Mouse (Mus musculus) stomach, embryonic 16.5 days (tissue): ENCODE data around the gene Emp3. TPM values are rescaled to one million over a fixed set of nuclear protein-coding genes. Genes with fewer than 3 reads are reported as not detected.
A peak's percentile ranks its signal among the peaks of the same experiment; 100 is the strongest.

Experiments
- ATAC-seq: fragments of 200-750 bp; cut with Nextera tagmentation; 2 replicates; pipeline ENCODE4 v1.8.0; 2017; ENCODE audit warnings: moderate number of reproducible peaks, moderate TSS enrichment; ENCODE audit not compliant: insufficient read depth, low FRiP score
- H3K27ac ChIP-seq: fragments of 300-500 bp; sonication (generic); 2 replicates; pipeline ENCODE4 v1.5.1; 2014; ENCODE audit warnings: low read length
- H3K27me3 ChIP-seq: fragments of 300-500 bp; sonication (generic); 2 replicates; pipeline ENCODE4 v1.6.1; 2014; ENCODE audit warnings: low read length, control low read depth, mixed read lengths; ENCODE audit not compliant: control insufficient read depth, insufficient read depth
- H3K36me3 ChIP-seq: fragments of 300-500 bp; sonication (generic); 2 replicates; pipeline ENCODE4 v1.6.1; 2014; ENCODE audit warnings: low read length; ENCODE audit not compliant: control insufficient read depth, insufficient read depth
- H3K4me1 ChIP-seq: fragments of 300-500 bp; sonication (generic); 2 replicates; pipeline ENCODE4 v1.6.1; 2014; ENCODE audit warnings: low read length, control low read depth, mixed read lengths; ENCODE audit not compliant: control insufficient read depth, insufficient read depth
- H3K4me2 ChIP-seq: fragments of 300-500 bp; sonication (generic); 2 replicates; pipeline ENCODE4 v1.6.1; 2014; ENCODE audit warnings: low read depth, low read length, mixed read lengths
- H3K4me3 ChIP-seq: fragments of 300-500 bp; sonication (generic); replicated peaks from 2 replicates; pipeline ENCODE4 v1.5.1; 2014; ENCODE audit warnings: mild to moderate bottlenecking, low read length
- H3K9ac ChIP-seq: fragments of 300-500 bp; sonication (generic); 2 replicates; pipeline ENCODE4 v1.6.1; 2014; ENCODE audit warnings: low read length
- H3K9me3 ChIP-seq: fragments of 300-500 bp; sonication (generic); replicated peaks from 2 replicates; pipeline ENCODE4 v1.6.1; 2016; ENCODE audit warnings: low read length, control low read depth; ENCODE audit not compliant: control insufficient read depth
- WGBS: fragments of 180-500 bp; shearing (Covaris S2); extraction: QIAGEN DNeasy Blood & Tissue Kit; methylation state at CpG from one replicate; pipeline ENCODE4 v1.1.7; 2014; 5-methylcytosine and 5-hydroxymethylcytosine counted together
- polyA plus RNA-seq: library from polyadenylated mRNA; unstranded; fragments of >200 nt; fragmentation: Nextera tagmentation; extraction: Ambion mirVana; gene quantifications from 2 replicates; pipeline ENCODE4 v1.2.1, GENCODE M21; 2015

Emp3 gene
- polyA plus RNA-seq, 1 experiment from 2014 or later = 197 TPM

DNA sequence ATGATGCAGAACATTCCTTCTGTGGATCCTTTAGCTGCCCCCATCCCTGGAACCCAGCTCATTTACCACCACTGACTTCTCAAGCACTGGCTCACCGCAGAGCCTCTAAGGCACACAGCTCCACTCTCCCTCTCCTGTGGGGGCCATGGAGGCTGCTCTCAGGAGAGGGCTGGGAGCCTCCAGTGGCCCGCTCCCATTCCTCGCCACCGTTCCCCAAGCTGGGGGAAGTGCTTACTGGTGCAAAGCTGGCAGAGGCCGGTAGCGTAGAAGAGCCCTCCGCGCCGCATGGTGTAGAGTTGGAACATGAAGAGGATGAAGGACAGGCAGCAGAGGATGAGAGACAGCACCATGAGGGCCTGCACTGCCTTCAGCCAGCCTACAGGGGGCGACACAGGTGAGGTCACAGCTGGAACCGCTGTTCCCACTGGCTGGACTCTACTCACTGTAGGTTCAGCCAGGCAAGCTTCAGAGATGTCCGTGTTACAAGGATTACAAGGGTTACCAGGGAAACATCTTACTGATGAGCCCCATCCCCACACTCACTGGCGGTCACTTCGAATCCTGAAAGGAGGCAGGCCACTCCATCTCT, 2.0 kb downstream of the Emp3 start:
- Histone ChIP-seq H3K27ac (no peak overlapping the region), H3K4me1 (peaks cover 67% of the 10 kb centered on the region), H3K27me3 (no peaks in the 10 kb centered on the region), H3K4me2 (peak overlapping the region; percentile 62), H3K9me3 (no peaks in the 10 kb centered on the region), H3K9ac (peak overlapping the region; percentile 2; the same call in 1 of the 2 replicates), H3K36me3 (no peaks in the 10 kb centered on the region), H3K4me3 (peak overlapping the region; percentile 62; the same call in 1 of the 2 replicates)
- WGBS = 64% methylated on average over 14 of the region's 14 CpGs
- no peak for ATAC-seq

DNA sequence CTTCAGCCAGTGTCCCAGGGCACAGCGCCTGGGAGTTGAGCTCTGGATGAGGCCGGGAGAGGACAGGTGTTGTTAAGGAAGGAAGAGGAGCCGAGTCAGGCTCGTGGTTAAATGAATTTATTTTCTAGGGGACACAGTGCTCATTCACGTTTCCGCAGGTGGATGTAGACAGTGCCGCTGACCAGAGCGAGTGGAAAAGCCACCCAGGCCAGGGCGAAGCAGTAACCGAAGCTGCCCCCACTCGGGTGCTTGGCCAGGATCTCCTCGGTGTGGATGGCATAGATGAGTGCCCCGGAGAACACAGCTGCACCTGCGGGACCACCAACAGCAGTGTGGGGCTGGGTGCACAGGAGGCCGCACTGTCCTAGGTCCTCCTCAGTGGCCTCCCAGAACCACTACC, 3.3 kb downstream of the Emp3 start:
- WGBS = 70% methylated on average over 15 of the region's 15 CpGs
- peak overlapping the region; percentile 89 for H3K27ac ChIP-seq

DNA sequence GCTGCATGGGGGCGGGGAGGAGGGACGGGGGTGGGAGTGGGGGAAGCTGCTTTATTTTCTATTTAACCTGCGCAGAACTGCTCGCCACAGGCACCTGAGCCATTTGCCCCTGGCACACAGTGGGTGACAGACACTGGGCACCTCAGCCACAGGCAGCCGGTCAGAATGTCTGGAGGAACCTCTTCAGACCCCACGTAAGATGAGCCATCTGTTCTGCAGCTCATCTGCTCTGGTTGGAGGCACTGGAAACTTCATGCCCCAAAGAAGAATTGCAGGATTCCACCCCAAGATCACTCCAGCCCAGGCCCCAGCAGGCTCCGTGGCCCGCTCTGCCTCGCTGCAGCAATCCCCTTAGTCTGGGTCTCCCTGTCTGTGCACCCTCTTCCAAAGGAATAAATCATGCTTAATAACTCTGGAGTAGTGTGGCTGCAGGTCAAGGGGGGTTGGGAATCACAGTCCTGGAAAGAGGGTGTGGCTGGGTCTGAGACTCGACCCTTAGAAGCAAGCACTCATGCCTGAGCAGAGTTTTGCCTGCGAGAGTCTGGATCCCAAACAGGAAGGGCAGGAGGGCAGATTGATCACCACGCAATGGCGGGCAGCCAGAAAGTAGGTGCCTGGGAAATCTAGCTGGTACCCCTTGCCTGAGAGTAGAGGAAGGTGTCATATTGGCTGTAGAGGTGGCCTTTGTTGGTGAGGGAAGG, 4.0 kb downstream of the Emp3 start:
- Histone ChIP-seq H3K27me3 (no peaks in the 10 kb centered on the region), H3K9ac (peak overlapping the region; percentile 70), H3K4me2 (peak overlapping the region; percentile 57), H3K9me3 (no peaks in the 10 kb centered on the region), H3K4me3 (0 out of 2 replicates have a peak overlapping the region, but pooled peaks have one; percentile 22), H3K36me3 (no peaks in the 10 kb centered on the region), H3K27ac (peak overlapping the region; percentile 89), H3K4me1 (peaks cover 58% of the 10 kb centered on the region)
- WGBS = 12% methylated on average over 13 of the region's 13 CpGs
- ATAC-seq = no peak

More for the DNA sequence above, 3.3 kb downstream of the Emp3 start:
- no peaks in the 10 kb centered on the region for H3K36me3 ChIP-seq
- no peaks in the 10 kb centered on the region for H3K9me3 ChIP-seq
- no peak overlapping the region for H3K4me2 ChIP-seq
- no peaks in the 10 kb centered on the region for H3K27me3 ChIP-seq
- peak overlapping the region; percentile 70 for H3K9ac ChIP-seq
- H3K4me1 ChIP-seq = peaks cover 65% of the 10 kb centered on the region
- no peak overlapping the region for H3K4me3 ChIP-seq
- ATAC-seq = no peak

DNA sequence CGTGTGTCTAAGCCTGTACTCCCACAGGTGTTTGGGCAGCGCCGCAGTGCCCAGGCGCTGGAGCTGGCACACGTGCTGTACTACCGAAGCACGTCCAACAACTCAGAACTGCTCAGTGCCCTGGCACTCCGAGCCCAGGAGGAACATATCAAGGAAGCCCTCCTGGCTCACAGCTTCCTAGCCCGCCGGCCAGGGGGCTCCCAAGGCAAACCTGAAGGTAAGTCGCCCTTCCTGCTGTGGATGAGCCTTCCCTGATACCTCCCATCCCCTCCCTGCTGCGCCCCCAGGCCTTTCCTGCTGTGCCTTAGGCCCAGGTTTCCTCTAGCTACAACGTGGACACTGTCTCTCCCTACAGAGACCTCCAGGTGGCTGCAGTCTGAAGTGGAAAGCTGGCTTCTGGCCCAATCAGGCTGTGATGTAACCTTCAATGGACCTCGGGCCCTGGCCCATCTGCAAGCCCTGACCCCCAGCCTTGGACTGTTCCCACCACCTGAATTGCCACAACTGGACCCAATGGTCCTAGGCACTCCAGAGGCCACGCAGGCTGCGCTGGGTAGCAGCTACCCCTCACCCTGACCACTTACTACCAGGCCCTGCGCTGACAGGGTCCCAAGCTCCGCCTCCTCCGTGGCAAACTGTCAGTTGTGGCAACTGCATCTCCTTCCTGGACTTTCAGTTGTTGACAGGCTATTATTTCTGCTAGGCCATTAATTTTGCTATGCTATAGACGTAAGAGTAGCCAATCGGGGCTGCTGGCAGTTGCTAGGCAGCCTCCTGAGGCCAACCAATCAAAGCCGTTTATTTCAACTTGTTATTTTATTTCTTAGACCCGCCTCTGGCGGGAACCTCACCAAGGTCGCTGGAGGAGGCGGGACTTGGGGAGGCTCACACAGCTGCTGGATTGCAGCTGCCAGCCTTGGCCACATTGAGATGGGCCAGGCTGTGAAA, 4.9 kb downstream of the Emp3 start:
- H3K27ac ChIP-seq = peak overlapping the region; percentile 89
- H3K4me2 ChIP-seq = peak overlapping the region; percentile 57
- no peaks in the 10 kb centered on the region for H3K9me3 ChIP-seq
- H3K4me3 ChIP-seq = peak overlapping the region; percentile 37
- ATAC-seq = peak; percentile 84
- peak overlapping the region; percentile 70 for H3K9ac ChIP-seq
- no peaks in the 10 kb centered on the region for H3K27me3 ChIP-seq
- no peaks in the 10 kb centered on the region for H3K36me3 ChIP-seq
- peaks cover 49% of the 10 kb centered on the region for H3K4me1 ChIP-seq
- 32% methylated on average over 26 of the region's 26 CpGs for WGBS

DNA sequence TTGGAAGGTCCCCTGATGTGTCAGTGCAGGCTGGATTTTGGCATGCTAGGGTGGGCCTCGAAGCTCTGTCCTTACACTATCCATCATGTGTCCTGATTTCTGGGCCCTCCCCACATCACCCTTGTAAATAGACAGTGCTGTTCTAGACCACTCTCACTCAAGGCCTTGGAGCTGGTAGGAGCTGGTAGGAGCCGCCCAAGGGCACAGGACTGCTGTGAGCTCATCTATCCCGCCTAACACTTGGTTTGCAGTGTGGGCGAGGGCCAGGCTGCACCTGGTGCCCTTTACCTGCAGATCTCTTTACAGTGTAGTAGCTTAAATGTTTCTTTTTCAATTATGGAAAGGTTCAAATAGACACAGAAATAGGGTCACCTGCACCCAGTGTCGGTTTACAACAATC, 6.2 kb downstream of the Emp3 start:
- no peaks in the 10 kb centered on the region for H3K9me3 ChIP-seq
- H3K4me1 ChIP-seq = peaks cover 38% of the 10 kb centered on the region
- H3K4me2 ChIP-seq = no peak overlapping the region
- H3K36me3 ChIP-seq = no peaks in the 10 kb centered on the region
- no peaks in the 10 kb centered on the region for H3K27me3 ChIP-seq
- no peak overlapping the region for H3K9ac ChIP-seq
- ATAC-seq = no peak
- H3K27ac ChIP-seq = no peak overlapping the region
- H3K4me3 ChIP-seq = no peak overlapping the region
- 75% methylated on average over 5 of the region's 5 CpGs for WGBS

DNA sequence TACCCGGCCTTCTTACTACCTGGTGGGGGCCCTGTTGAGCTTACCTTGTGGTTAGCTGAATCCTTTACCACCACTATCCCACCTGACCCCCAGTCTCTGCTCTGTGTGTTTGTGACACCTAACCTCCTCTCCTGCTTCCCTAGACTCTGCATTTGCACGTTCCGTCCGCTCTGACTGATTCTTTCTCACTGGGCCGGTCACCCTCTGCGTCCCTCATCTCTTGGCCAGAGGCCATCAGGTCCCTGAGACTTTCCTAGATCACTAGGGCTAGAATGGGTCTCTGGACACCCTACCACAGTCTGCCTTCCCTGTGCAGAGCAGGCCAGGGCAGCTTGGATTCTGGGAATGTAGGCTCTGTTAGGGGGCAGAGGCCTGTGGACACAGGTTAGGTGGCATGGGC, 7.1 kb downstream of the Emp3 start:
- Histone ChIP-seq H3K9ac (no peak overlapping the region), H3K4me3 (no peak overlapping the region), H3K4me1 (peaks cover 29% of the 10 kb centered on the region), H3K9me3 (no peaks in the 10 kb centered on the region), H3K27me3 (no peaks in the 10 kb centered on the region), H3K27ac (no peak overlapping the region), H3K36me3 (peaks cover 6% of the 10 kb centered on the region), H3K4me2 (no peak overlapping the region)
- ATAC-seq = no peak
- WGBS = 85% methylated on average over 6 of the region's 6 CpGs

DNA sequence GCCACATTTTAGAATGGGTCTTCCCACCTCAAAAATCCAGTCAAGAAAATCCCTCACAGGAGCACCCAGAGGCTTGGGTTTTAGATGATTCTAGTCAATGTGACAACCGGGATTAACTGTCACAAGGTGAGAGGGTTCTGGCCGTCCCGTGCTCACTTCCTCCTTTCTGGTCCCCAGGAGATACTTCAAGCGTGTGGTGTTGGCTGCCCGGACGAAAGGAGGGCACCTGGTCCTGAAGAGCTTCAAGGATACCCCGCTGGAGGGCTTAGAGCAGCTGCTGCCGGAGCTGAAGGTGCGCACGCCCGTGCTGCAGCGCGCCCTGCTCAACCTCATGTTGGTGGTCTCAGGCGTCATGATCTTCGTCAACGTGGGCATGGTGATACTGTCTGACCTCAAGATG, 12.1 kb downstream of the Emp3 start:
- no peak overlapping the region for H3K4me3 ChIP-seq
- no peaks in the 10 kb centered on the region for H3K4me1 ChIP-seq
- H3K9me3 ChIP-seq = no peaks in the 10 kb centered on the region
- 94% methylated on average over 16 of the region's 16 CpGs for WGBS
- no peak overlapping the region for H3K9ac ChIP-seq
- H3K27ac ChIP-seq = no peak overlapping the region
- H3K36me3 ChIP-seq = peaks cover 10% of the 10 kb centered on the region
- no peaks in the 10 kb centered on the region for H3K27me3 ChIP-seq
- ATAC-seq = no peak
- no peak overlapping the region for H3K4me2 ChIP-seq

DNA sequence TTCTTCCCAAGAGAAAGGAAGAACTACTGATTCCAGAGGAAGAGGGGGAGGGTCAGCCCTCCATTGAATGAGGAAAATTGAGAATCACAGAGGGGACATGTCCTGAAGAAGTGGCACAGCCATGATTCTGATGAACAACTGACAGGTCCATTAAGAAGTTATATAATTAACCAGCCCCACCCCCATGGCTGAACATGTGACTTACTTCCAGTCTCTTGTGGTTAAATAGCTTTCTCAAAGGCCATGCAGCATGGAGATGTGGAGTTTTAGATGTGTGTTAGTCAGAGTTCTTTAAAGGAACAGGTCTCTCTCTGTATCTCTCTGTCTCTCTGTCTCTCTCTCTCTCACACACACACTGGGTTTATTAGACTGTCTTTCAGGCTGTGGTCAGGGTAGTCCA, 12.8 kb downstream of the Emp3 start:
- Histone ChIP-seq H3K27ac (no peak overlapping the region), H3K9me3 (no peaks in the 10 kb centered on the region), H3K36me3 (peaks cover 10% of the 10 kb centered on the region), H3K9ac (no peak overlapping the region), H3K4me2 (no peak overlapping the region), H3K4me1 (no peaks in the 10 kb centered on the region), H3K27me3 (no peaks in the 10 kb centered on the region), H3K4me3 (no peak overlapping the region)
- ATAC-seq = no peak

DNA sequence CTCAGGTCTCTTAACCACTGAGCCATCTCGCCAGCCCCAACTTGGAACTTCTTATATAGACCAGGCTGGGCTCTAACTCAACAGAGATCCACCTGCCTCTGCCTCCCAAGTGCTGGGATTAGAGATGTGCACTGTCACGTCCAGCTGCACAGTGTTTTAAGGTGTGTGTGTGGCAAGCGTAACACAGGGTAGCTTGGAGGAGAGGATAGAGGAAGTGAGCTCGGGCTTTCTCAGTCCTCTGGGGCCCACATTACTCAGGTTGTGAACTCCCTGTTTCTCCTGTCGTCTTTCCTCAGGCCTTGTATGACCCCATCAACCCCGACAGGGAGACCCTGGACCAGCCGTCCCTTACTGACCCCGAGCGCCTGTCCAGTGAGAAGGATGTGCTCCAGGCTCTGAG, 14.6 kb downstream of the Emp3 start:
- no peak for ATAC-seq
- 88% methylated on average over 9 of the region's 9 CpGs for WGBS
- no peaks in the 10 kb centered on the region for H3K27me3 ChIP-seq

More for the DNA sequence above, 14.6 kb downstream of the Emp3 start:
- no peak overlapping the region for H3K9ac ChIP-seq
- H3K36me3 ChIP-seq = peaks cover 10% of the 10 kb centered on the region
- no peak overlapping the region for H3K4me3 ChIP-seq
- H3K4me1 ChIP-seq = no peaks in the 10 kb centered on the region
- H3K9me3 ChIP-seq = no peaks in the 10 kb centered on the region
- H3K27ac ChIP-seq = no peak overlapping the region
- no peak overlapping the region for H3K4me2 ChIP-seq
